25 mouse cellular contexts compared by ENCODE assay signal in genomic region chr3:104373907-104374306, GRCm38 (mm10).
DNase-seq lines count a peak whose midpoint lies in the region; ATAC-seq lines count a peak whose summit lies in the region.
"Had no signal": no experiment of that assay in that cellular context is flagged by ENCODE, and none has a peak within 500 bp of the region (broad histone marks: within the 10 kb centered on the region; RNA-seq: fewer than 3 reads in every experiment).

No protein-coding gene starts in this region.

- DNase-seq in left cerebral cortex, postnatal 14 days (ENCODE audit: low spot score in 2 of 2): peak; percentile 16 to 55
- no peak for DNase-seq in left cerebral cortex, postnatal 36 days (ENCODE audit: low spot score in 2 of 2)
- peak; percentile 50 for DNase-seq in ZHBTc4 (ENCODE audit: low read depth, low spot score)
- DNase-seq in heart, postnatal 10 days: peak; percentile 68 to 77
- no peak for DNase-seq in cerebellum, adult 18-20 months
- no peak for DNase-seq in gastrocnemius, postnatal 4 days (ENCODE audit: low spot score in 2 of 2)
- DNase-seq: cerebellum, adult 2 months; kidney, adult 18-20 months; layer of hippocampus, adult 9-11 months; left cerebral cortex, postnatal 4 days; lung, postnatal 36 days; right cerebral cortex, postnatal 4 days; thymus, adult 18-20 months; thymus, postnatal 4 days had no signal

- ATAC-seq in heart, embryonic 12.5 days (ENCODE audit: insufficient number of reproducible peaks, low FRiP score): peak; percentile 53; the same call in 1 of the 2 replicates
- ATAC-seq in inflammation-experienced regulatory T-cells, adult 6 months: no peak
- ATAC-seq: forebrain, embryonic 14.5 days; midbrain, embryonic 13.5 days had no signal

- peaks cover 38% of the 10 kb centered on the region for H3K4me1 ChIP-seq in heart, embryonic 12.5 days (replicated peaks)
- H3K4me1 ChIP-seq: hindbrain, embryonic 12.5 days; limb, embryonic 15.5 days; megakaryocyte, embryonic 14.5 days; midbrain, embryonic 13.5 days; neural tube, embryonic 12.5 days had no signal

- 0 out of 2 replicates have a peak overlapping the region, but pooled peaks have one; percentile 14 for H3K4me2 ChIP-seq in heart, embryonic 12.5 days
- H3K4me2 ChIP-seq: hindbrain, embryonic 12.5 days; limb, embryonic 15.5 days; lung, embryonic 15.5 days; midbrain, embryonic 13.5 days; neural tube, embryonic 12.5 days had no signal

- H3K36me3 ChIP-seq in heart, embryonic 12.5 days: no peaks in the 10 kb centered on the region
- H3K36me3 ChIP-seq: hindbrain, embryonic 12.5 days; limb, embryonic 15.5 days; lung, embryonic 15.5 days; midbrain, embryonic 13.5 days; neural tube, embryonic 12.5 days had no signal

- no peak overlapping the region for H3K4me3 ChIP-seq in heart, embryonic 12.5 days
- H3K4me3 ChIP-seq: hindbrain, embryonic 12.5 days; limb, embryonic 15.5 days; lung, embryonic 15.5 days; megakaryocyte, embryonic 14.5 days; midbrain, embryonic 13.5 days; neural tube, embryonic 12.5 days had no signal

- H3K9ac ChIP-seq in heart, embryonic 12.5 days: no peak overlapping the region
- H3K9ac ChIP-seq: hindbrain, embryonic 12.5 days; limb, embryonic 15.5 days; liver, embryonic 14.5 days; lung, embryonic 15.5 days; midbrain, embryonic 13.5 days; neural tube, embryonic 12.5 days had no signal

- H3K27me3 ChIP-seq in heart, embryonic 12.5 days (replicated peaks): no peaks in the 10 kb centered on the region
- H3K27me3 ChIP-seq: hindbrain, embryonic 12.5 days; limb, embryonic 15.5 days; lung, embryonic 15.5 days; midbrain, embryonic 13.5 days; neural tube, embryonic 12.5 days had no signal

- peak overlapping the region; percentile 90 for H3K27ac ChIP-seq in heart, embryonic 12.5 days (ENCODE audit: poor library complexity, severe bottlenecking)
- H3K27ac ChIP-seq: hindbrain, embryonic 12.5 days; kidney, postnatal 0 days; limb, embryonic 15.5 days; liver, embryonic 14.5 days; midbrain, embryonic 13.5 days; neural tube, embryonic 12.5 days had no signal

- intact Hi-C loops in left cerebral cortex, postnatal 14 days (cut with DNase I): no loop called here
- intact Hi-C loops in left cerebral cortex, postnatal 36 days (cut with DNase I): no loop called here
- intact Hi-C loops in heart, postnatal 10 days (cut with DNase I): loop anchor here (5.0 kb wide), 1 partner anchor 152 kb away; the partner anchor contains the start of gene Magi3

- WGBS in heart, embryonic 12.5 days: 16% methylated on average over 8 of the region's 8 CpGs

- H3K9me3 ChIP-seq in heart, embryonic 12.5 days (replicated peaks): no peaks in the 10 kb centered on the region
- H3K9me3 ChIP-seq: hindbrain, embryonic 12.5 days; limb, embryonic 15.5 days; lung, embryonic 15.5 days; midbrain, embryonic 13.5 days; neural tube, embryonic 12.5 days had no signal

Comparison
In these comparisons a context has a peak if more than half of its experiments do, and no peak if none do; other contexts are left out.
1. DNase-seq: peak in left cerebral cortex, postnatal 14 days (2 of 2), ZHBTc4 (single experiment) and heart, postnatal 10 days (2 of 2); none in left cerebral cortex, postnatal 36 days (0 of 2), cerebellum, adult 18-20 months (0 of 2) and gastrocnemius, postnatal 4 days (0 of 2).